Mouse (Mus musculus) liver, postnatal 0 days (tissue): ENCODE measurements at regions not wholly inside any gene's neighbourhood (a gene's known extent, or its start where the extent isn't known, plus 50 kb on each side); places are given as distances from the start of the nearest gene placed in this dataset.

Experiments used
- CTCF ChIP-seq: sonication (generic); IDR thresholded peaks from 2 replicates; pipeline ENCODE4 v1.5.1; 2016; ENCODE audit warnings: antibody characterized with exemption, low read depth
- EP300 ChIP-seq: IDR thresholded peaks from 2 replicates; pipeline ENCODE4 v1.6.1; 2016; ENCODE audit warnings: antibody characterized with exemption, low read depth, mild to moderate bottlenecking

GRCm38 (mm10) chr11:113103161-113103845 lies 321.3 kb downstream of the Sox9 start:
- TF ChIP-seq CTCF (no peak), EP300 (no peak)
